ENCODE assay signal across 8 mouse cellular contexts in the genomic region with DNA sequence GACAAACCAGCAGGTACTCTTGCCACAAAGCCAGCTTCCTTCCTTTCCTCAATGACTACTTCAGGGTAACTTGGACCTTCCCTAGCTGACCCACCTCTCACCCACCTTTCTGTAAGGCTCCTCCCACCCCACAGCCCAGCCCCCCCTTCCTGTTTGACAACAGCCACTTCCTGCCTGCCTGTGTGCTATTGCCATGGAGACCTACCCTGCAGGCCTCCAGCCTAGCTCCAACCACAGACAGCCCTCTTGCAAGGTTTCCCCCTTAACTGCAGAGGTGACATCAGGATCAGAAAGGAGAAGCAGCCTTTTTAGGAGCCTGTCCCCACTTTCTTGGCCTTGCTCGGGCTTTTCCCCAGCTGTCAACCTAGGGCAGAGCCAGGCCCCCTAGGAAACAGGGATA. TPM values are rescaled to one million over a fixed set of nuclear protein-coding genes. Genes with fewer than 3 reads are reported as not detected.
A peak's percentile ranks its signal among the peaks of the same experiment; 100 is the strongest.
DNase-seq lines count a peak whose midpoint lies in the region; ATAC-seq and TF ChIP-seq lines count a peak whose summit lies in the region.

No protein-coding gene starts in this region.

- peak; percentile 67; the same call in 1 of the 2 replicates for TF ChIP-seq POLR2A in testis, adult 2 months (IDR thresholded peaks at IDR 0.05; ENCODE audit: control insufficient read depth, low read depth, low read length)

- peak overlapping the region; percentile 81 for H3K4me3 ChIP-seq in testis, adult 2 months (ENCODE audit: control insufficient read depth, low read depth, low read length)

- H3K4me1 ChIP-seq in testis, adult 2 months (ENCODE audit: control insufficient read depth, insufficient read depth, low read length) = peaks cover 20% of the 10 kb centered on the region

- H3K27me3 ChIP-seq in testis, adult 2 months (ENCODE audit: control insufficient read depth, insufficient read depth, low read length) = no peaks in the 10 kb centered on the region

- ATAC-seq in megakaryocyte-erythroid progenitor cell, adult 5-6 weeks (replicated peaks; ENCODE audit: low FRiP score, low TSS enrichment, poor library complexity, severe bottlenecking) = peak; percentile 54; the same call in 1 of the 2 replicates

- H3K36me3 ChIP-seq in testis, adult 2 months (ENCODE audit: control insufficient read depth, insufficient read depth, low read length) = no peaks in the 10 kb centered on the region

- no peak for TF ChIP-seq CTCF in testis, adult 2 months (IDR thresholded peaks at IDR 0.05; ENCODE audit: control insufficient read depth, insufficient read depth, insufficient replicate concordance, low read depth, low read length)

- H3K27ac ChIP-seq in testis, adult 2 months (ENCODE audit: control insufficient read depth, insufficient read depth, low read depth, low read length) = peak overlapping the region; percentile 84

- peak; percentile 9 for DNase-seq in adrenal gland, adult 2 months
- no peak for DNase-seq in adrenal gland, postnatal 25 days
- no peak for DNase-seq in testis, postnatal 10 days (ENCODE audit: low spot score)
- DNase-seq in left cerebral cortex, adult 9 months (ENCODE audit: low spot score in 2 of 2) = no peak
- no peak for DNase-seq in layer of hippocampus, postnatal 10 days (ENCODE audit: low spot score in 2 of 2)
- no peak for DNase-seq in cerebellum, adult 18-20 months

RNA-seq across cellular contexts. Expression of a gene that starts 8.7 kb away (rescaled TPM):
- 10 to 100 TPM; 51.4 to 67.7 TPM for total RNA-seq in adrenal gland, adult 2 months (2021)
- 41.7 and 42.8 TPM in 2 replicates for polyA plus RNA-seq in adrenal gland, adult 2 months (2012; rRNA removed)
- 49.0 and 62.6 TPM in 2 replicates for total RNA-seq in adrenal gland, postnatal 25 days (2021)
- 16.4 and 18.6 TPM in 2 replicates for polyA plus RNA-seq in testis, adult 2 months (2012; rRNA removed)
- 7.1 and 30.8 TPM in 2 replicates for total RNA-seq in megakaryocyte-erythroid progenitor cell, adult 5-6 weeks (2014; fragmentation: Nextera tagmentation)
- total RNA-seq in megakaryocyte-erythroid progenitor cell, adult 5-6 weeks (2017) = 33.0 and 34.8 TPM in 2 replicates
- 100 to 1,000 TPM; 201 to 207 TPM for total RNA-seq in layer of hippocampus, postnatal 10 days (2021)

RNA-seq across cellular contexts. Expression of a gene that starts 50.9 kb away (rescaled TPM):
- total RNA-seq in adrenal gland, adult 2 months (2021) = 10 to 100 TPM; 24.6 to 25.0 TPM
- 34.9 and 35.9 TPM in 2 replicates for polyA plus RNA-seq in adrenal gland, adult 2 months (2012; rRNA removed)
- total RNA-seq in adrenal gland, postnatal 25 days (2021) = 33.5 and 36.2 TPM in 2 replicates
- 33.2 and 39.0 TPM in 2 replicates for polyA plus RNA-seq in testis, adult 2 months (2012; rRNA removed)
- 81.5 and 88.9 TPM in 2 replicates for total RNA-seq in megakaryocyte-erythroid progenitor cell, adult 5-6 weeks (2014; fragmentation: Nextera tagmentation)
- total RNA-seq in megakaryocyte-erythroid progenitor cell, adult 5-6 weeks (2017) = 15.1 and 19.4 TPM in 2 replicates
- 10 to 100 TPM; 17.9 to 19.4 TPM for total RNA-seq in layer of hippocampus, postnatal 10 days (2021)

RNA-seq across cellular contexts. Expression of a gene that starts 51.2 kb away (rescaled TPM):
- total RNA-seq in adrenal gland, adult 2 months (2021) = 10 to 100 TPM; 31.2 to 64.4 TPM
- 1.8 and 1.9 TPM in 2 replicates for polyA plus RNA-seq in adrenal gland, adult 2 months (2012; rRNA removed)
- 14.2 and 21.2 TPM in 2 replicates for total RNA-seq in adrenal gland, postnatal 25 days (2021)
- 0.73 and 1.2 TPM in 2 replicates for polyA plus RNA-seq in testis, adult 2 months (2012; rRNA removed)
- not detected in 2 replicates for total RNA-seq in megakaryocyte-erythroid progenitor cell, adult 5-6 weeks (2014; fragmentation: Nextera tagmentation)
- total RNA-seq in megakaryocyte-erythroid progenitor cell, adult 5-6 weeks (2017) = 0.38 TPM in 1 of 2 replicates, not detected in the other
- total RNA-seq in layer of hippocampus, postnatal 10 days (2021) = 1 to 10 TPM; 4.3 to 4.6 TPM
